Mouse (Mus musculus): Measurements from ENCODE around the gene Ccdc186.
"Not testable (repeated sequence)": the region's sequence is repeated elsewhere in the genome, so short reads cannot be mapped to it uniquely, and the experiment has no call there.

The Ccdc186 gene

DNA sequence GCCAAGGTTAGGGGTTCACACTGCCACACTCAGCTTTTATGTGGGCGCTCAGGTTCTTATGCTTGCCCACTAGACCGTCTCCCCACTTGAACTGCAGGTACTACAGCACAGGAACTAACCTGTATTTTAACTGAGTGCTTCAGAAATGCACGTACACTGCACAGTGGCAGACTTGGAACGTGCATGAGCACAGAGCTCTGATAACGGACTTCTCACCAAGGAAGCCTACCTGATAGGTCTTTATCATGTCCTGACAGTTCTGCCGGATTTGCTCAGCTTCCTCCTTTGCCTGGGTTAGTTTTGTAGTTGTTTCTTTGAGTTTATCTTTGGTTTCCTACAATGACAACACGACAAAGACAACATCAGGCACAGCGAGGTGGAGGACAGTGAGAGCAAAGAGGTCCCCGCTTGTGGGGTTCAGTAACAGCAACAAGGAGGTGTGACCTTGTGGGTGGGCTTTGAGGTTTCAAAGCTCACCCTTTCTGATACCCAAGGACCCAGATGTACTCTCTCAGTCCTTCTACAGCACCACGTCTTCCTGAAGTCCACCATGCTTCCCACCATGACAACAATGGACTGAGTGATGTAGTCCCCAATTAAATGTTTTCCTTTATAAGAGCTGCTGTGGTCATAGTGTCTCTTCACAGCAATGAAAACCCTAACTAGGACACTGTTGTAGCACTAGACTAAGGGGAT, 20.2 kb downstream of the Ccdc186 start:
- no peak for DNase-seq (ENCODE audit: extremely low spot score, low read depth, low spot score)

DNA sequence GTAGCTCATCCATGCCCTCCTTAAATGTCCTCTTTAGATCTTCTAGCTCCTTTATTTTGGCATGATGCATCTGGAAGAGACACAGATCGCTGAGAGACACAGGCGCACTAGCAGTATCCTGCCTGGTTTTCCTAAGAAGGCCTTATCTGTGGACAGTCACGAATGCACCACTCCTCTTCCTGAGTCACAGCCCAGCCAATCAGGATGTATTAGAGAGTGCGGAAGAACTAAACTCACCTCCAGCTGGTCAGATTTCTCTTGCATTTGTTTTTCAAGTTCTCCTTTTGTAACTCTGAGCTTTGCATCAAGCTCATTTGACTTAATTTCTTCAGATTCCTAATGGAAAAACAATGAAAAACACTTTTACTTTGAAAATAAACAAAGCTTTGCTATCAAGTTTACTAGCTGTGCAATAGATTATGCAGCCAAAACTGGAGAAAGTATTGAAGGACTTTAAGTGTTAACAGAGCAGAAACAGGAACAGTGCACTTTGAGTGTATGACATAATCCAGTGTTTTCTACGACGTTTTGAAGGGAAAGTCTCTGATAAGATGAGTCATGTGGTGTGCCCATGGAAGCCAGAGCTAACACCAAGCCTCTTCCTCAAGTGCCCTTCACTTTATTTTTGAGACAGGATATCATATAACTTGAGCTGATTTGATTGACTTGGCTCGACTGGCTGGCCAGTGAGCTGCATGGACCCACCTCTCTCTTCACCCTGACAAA, 20.9 kb downstream of the Ccdc186 start:
- DNase-seq (ENCODE audit: extremely low spot score, low read depth, low spot score), result no peak

DNA sequence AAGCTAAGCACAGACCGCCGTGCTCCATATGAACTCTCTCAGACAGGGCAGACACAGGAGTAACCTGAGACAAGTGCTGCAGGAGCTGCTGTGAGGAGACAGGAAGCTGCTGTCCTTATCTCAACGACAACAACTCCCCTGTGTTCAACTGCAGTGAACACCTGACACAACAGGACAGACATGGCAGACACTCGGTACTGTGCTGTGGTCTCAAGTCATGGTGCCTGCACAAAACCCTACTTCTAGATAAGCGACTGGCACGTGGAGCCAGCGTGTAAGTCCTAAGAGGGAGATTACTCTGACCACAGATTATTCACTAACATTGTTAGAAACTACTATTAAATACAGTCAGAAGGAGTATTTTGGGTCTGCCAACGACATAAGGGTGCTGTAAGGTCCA, 21.8 kb downstream of the Ccdc186 start:
- no peak for DNase-seq (ENCODE audit: extremely low spot score, low read depth, low spot score)

DNA sequence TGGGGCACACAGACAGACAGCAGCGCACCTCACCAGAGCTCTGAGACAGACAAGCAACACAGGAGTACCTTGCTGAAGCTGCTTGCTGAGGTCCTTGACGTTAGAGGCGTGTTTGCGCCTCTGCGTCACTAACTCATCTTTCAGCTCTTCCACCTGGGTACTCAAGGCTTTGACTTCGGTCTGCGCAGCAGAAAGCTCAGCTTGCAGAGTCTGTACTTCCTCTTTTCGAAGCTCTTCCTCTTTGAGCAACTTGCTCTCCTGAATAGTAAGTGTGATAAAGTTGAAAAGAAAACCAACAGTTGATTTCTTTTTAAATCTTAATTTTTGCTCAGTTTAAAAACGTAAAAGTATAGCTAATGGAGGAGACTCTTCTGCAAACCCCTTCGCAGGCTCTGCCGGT, 24.6 kb downstream of the Ccdc186 start:
- no peak for DNase-seq (ENCODE audit: extremely low spot score, low read depth, low spot score)

DNA sequence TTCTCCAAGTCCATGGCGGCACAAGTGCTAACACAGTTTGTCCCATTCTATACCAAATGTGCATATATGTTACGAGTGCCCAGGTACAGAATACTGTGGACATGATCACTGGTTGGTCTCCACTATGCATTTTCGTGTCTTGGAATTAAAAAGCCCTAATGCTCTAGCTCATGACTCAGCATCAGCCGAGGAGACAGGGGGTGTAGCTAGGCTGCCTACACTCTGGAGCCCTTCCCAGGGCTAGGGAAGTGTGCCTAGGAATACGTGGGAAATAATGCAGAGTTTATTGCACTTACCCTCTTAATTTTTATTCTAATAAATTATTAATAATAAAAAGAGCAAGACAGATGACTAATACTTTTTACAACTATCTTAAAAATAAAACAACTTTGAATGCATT, 33.0 kb downstream of the Ccdc186 start:
- DNase-seq (ENCODE audit: extremely low spot score, low read depth, low spot score), result no peak

DNA sequence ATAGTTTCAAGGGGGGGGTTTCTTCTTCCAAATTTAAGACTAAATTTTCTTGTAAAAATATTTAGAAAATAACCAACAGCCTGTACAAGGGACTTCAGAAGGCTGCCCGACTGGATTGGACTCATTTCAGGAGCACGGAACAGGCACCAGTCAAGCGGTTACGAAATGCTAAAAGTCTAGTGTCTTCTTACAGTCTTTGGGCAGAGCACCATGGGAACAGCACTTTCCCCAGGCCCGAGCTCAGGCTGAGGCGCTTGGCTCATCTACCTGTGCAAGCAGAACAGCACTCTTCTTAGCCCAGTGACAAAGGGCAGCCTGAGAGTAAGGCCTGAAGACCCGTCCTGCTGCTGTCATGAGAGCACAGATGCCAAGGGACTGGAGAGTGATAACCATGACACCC, 34.1 kb downstream of the Ccdc186 start:
- no peak for DNase-seq (ENCODE audit: extremely low spot score, low read depth, low spot score)

DNA sequence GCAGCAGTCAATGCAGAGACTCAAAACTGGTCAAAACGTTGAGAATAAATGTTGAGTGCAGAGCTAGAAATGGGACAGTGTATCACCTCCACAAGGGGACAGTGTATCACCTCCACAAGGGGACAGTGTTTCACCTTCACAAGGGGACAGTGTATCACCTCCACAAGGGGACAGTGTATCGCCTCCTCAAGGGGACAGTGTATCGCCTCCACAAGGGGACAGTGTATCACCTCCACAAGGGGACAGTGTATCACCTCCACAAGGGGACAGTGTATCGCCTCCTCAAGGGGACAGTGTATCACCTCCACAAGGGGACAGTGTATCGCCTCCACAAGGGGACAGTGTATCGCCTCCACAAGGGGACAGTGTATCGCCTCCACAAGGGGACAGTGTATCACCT, 43.5 kb downstream of the Ccdc186 start:
- DNase-seq (ENCODE audit: extremely low spot score, low read depth, low spot score), result not testable (repeated sequence)

DNA sequence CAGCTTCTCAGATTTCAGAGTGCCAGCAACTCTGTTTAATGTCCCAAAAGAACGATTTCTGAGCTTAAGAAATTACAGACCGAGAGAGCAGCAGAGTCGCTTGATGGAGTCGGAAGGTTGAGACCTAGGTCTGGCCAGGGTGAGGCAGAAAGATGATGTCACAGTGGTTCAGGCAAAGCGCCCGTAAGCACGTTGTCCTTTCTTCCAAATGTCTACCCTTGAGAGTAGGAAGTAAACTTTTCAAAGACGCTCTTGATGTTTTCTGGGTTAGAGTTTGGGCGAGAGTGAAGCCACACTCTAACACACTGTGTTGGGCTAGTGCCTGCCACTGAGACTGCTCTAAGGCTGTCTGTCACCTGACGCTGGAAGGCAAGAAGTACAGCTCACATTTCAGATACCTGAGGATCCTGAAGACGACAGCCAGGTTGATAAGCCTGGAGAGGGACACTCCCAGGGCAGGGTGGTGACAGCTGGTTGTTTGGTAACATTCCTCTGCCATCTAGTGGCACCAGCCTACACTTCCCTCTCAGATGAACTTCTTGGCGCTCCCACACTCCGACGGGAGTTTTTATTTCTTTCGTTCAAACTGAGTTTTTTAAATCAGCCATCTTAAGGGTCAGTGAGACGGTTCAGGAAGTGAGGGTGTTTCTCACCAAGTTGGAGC, 45.1 kb downstream of the Ccdc186 start:
- no peak for DNase-seq (ENCODE audit: extremely low spot score, low read depth, low spot score)

DNA sequence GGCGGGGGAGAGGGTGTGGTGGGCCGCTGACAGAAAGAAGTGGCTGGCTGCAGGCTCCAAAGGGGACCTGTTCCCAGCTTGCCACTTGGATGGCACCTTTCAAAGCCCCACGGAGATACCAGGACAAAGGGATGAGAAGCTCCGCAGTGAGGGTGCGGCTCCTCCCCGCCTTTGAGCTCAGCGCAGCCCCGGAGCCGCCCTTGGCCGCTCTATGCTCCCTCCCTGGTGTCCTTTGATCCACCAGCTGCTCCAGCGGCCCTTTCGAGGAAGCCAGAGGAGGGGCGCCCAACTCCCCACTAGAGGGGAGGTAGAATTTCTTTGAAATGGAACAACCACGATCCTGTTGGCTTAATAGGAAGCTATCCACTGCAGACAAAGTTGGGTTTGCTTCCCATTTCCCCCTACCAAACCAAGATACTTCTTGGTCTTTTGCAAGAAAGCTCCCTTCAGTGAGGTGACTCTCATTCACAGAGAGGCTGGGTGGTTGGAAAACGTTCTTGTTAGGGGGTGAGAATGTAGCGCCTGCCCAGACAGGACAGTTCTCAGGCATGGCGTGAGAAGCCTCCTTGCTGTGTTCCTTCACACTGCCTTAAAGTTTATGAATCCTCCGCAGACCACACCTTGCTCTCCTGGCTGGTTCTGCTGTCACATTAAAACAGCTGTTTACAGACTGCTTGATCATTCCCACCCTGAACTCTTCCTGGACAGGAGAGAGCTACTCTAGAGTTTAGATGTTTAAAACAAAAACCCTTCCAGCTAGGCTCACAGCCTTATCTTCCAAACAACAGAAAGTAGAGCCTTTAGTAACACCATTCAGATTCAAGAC, 45.9 kb downstream of the Ccdc186 start:
- DNase-seq (ENCODE audit: extremely low spot score, low read depth, low spot score), result no peak

DNA sequence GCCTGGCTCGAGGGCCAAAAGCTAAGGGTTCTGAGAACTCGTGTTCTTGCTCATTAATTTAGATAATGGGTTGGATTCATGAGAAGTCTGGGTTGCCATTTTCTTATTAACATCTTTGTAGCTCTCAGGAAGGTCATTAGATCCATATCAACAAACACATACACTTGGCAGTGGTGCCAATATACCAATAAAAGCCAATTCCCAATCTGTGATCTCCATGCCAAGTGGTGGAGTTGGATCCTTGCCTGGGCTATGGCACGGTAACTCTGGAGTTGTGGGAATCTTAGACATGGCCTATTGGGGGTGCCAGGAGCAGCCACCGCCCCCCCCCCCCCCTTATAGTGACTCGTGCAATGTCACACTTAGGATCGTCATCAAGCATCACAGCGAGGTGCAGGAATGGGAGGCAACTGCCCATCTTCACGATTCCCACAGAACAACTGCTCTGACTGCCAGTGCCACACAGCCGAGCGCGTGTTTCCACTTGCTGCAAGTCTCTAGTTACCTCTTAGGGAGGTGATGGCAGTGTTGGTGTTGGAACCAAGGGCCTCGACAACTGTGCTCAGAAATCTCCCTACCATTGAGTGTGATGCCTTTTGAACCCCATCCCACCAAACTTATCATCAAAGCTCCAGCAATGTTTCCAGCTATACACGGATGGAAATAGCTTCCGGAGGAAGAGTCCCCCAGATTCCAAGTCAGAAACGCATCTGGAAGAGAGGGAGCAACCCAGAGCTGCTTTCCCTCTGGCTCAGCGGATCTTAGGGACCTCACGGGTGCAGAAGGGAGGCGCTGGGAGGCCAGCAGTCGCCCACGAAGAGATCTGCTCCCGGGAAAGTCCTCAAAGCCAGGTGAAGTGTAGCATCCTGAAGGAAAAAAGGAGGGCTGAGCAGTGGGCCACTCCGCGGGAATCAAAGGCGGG, 46.8 kb downstream of the Ccdc186 start:
- no peak for DNase-seq (ENCODE audit: extremely low spot score, low read depth, low spot score)

DNA sequence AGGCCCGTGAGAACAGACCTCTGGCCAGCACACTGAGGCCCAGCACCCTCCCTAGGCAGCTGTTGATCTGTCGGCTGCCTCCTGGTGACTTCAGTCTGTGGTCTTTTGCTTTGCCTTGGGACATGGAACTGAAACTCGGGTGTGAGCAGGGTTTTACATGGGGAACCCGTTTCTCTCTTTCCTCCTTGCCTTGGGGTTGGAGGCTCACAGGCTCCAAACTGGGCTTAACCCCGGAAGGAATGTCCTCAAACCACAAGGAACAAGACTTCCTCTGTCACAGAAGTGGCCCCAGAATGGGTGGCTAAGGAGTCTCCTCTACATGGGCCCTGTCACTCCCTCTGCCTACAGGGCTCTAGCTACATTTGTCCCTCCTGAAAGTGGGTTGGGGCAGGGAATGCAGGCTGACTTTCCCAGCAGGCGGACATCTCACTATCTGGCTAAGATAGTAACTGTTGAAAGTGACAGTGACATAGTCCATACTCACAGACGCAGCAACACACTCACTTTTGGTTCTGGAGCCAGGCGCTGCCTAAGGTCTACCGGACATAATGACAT, 47.5 kb downstream of the Ccdc186 start:
- DNase-seq (ENCODE audit: extremely low spot score, low read depth, low spot score), result no peak

DNA sequence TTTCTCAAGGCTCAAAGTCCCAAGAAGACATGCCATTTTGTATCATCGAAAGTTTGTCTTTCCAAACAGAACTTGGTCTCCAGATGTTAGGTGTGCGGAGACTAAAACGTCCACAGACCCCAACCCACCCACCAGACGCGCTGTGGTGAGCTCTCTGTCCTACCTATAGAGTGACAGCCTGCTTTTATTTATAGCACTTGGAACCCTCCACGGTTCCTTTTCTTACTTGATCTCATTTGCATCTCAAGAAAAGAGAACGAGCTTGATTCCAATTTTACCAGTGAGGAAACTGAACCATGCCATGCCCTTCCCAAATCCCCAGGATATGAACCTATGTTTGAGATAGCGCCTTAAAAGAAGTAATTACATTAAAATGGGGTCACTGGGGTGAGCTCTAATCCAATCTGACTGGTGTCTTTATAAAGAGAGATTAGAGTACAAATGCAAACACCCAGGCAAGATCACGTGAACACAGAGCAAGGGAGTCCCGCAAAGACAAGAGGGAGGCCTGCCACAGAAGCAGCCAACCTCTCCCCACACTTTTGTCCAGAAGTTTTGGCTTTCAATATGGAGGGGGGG, 48.5 kb downstream of the Ccdc186 start:
- no peak for DNase-seq (ENCODE audit: extremely low spot score, low read depth, low spot score)

DNA sequence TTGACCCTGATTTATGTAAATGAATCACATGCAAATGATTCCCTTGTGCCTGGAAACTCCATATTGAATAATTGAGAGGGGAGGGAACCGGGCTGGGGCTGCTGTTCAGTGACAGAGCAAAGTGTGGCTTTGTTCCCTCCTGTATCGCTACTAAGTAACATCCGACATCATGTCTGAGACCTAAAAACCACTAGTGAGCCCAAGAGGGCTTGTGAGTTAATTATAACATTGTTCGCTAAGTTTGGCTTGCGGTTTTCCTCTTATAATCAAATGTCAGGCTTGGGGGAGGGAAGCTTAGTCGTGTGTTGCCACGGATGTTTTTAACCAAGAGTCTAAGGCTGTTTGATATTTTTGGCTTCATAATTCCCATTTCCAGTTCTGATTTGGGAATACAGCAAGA, 49.8 kb downstream of the Ccdc186 start:
- no peak for DNase-seq (ENCODE audit: extremely low spot score, low read depth, low spot score)

DNA sequence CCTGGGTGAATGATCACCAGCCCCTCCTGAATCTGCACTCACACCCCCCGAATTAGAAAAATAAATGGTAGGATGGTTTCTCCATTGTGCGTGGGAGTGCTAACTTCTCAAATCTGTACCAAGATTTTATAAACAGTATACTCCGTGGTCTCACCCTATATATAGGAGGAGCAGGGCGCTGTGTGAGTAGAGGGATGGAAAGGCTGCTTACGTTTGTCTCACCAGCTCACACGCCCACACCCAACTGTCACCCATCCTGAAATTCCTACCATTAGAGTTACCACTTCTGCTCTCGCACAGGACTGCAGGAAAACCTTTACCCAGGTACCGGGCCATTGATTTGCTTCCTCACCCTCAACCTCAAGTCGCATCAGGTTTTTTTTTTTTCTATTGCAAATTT, 53.0 kb downstream of the Ccdc186 start:
- no peak for DNase-seq (ENCODE audit: extremely low spot score, low read depth, low spot score)

DNA sequence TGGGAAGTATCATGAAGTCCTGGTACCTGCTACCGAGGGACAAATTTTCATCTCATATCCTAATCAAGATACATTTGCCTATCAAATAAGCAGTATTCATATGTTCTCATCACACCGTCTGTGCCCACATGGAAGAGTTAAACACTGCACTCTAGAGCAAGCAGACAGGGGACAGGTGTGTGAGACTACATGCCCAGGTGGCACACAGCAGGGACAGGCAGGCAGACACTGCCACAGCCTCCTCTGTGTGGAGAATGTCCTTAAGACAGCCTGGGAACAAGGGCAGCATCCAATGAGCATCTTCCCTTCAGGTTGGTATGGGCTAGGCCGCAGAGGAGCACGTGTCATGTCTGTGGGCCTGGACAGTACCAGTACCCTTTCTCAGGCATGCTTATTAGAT, 59.3 kb downstream of the Ccdc186 start:
- DNase-seq (ENCODE audit: extremely low spot score, low read depth, low spot score), result no peak

DNA sequence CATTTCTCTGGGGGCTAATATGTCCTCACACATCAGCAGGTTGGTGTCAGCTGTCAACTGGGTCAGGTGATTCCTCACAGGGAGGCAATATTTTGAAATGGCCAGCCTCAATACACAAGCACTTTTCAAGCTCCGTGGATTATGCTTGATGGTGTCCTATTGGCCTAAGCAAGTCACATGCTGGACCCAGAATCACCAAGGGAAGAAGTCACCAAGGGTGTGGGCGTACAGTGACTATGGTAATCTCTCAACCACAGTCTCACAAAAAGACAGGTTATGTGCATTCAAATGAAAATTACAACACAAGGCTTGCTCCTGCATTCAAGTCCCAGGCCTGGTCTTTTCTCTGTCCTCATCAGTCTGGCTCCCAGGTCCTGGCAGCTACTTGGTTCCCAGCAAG, 60.3 kb downstream of the Ccdc186 start:
- DNase-seq (ENCODE audit: extremely low spot score, low read depth, low spot score), result no peak

DNA sequence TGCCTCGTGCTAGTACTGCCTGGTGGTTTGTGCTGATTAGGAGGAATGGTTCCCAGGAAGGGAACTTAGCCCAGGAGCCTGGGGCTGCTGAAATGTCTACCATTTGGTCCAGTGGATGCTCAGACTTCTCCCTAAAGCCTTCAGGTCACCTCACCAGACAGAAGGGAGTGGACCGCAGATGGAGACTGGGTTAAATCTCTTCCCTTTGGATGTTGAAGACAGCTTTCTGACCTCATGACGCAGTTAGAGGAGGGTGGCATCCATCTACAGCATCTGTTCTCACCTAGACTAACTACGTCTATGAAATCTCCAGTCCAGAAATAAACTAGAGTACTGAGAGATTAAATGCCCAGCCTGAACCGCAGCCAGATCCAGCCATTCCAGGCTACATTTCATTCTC, 60.9 kb downstream of the Ccdc186 start:
- no peak for DNase-seq (ENCODE audit: extremely low spot score, low read depth, low spot score)

DNA sequence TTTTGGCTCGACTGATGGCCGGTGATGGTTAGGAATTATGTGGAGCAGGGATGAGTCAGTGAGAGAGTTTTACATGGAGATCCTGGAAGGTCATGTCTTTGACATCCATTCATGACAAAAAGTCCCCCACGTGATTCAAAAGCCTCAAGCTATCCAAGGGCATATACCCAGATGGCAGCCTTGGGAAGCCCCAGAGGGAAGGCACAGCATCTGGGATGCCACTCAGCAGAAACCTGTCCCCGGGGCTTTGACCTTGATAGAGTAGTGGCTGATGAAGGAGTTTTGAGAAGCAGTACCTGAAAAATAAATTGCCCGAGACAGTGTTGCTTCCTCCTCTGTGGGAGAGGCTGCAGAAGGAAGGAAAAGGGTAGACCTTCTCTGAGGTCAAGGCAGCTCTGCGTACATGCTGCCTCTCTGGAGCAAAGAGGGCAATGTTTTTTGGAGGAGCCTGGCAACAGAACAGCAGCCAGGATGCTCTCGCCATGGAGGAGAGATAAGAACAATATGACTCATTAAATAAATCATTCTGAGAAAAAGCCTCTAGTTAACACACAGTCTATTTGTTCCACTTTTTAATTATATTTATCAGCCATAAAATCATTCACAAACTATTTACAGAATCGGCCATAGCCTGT, 61.6 kb downstream of the Ccdc186 start:
- no peak for DNase-seq (ENCODE audit: extremely low spot score, low read depth, low spot score)

DNA sequence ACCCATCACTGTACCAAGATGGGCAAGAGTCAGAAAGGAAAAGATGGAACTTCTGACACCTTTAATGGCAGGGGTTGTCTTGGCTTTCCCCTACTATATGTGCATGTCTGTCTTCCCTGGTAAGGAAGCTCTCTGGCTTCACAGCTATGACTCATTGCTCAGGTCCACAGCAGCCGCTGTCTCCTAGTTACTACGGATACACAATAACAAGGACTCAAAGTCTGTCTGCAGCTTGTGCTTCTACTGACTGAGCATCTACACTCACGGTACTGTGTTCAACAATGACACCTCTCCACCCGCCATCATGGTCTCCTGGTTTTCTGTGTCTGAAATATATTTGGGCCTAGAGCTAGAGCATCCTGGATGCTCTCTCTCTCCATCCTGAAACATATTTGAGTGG, 62.2 kb downstream of the Ccdc186 start:
- DNase-seq (ENCODE audit: extremely low spot score, low read depth, low spot score), result no peak

Measured in hindlimb bud, embryonic 11.5 days (tissue).